Mouse (Mus musculus) kidney, postnatal 0 days (tissue): ENCODE results near the gene Gm5788. TPM values are rescaled to one million over a fixed set of nuclear protein-coding genes. Genes with fewer than 3 reads are reported as not detected.
"Not testable (repeated sequence)": the region's sequence is repeated elsewhere in the genome, so short reads cannot be mapped to it uniquely, and the experiment has no call there.

Experiments
- ATAC-seq: fragments of 200-750 bp; cut with Nextera tagmentation; replicated peaks from 2 replicates; pipeline ENCODE4 v1.8.0; 2017; ENCODE audit warnings: low read depth, moderate number of reproducible peaks, moderate TSS enrichment, moderate library complexity; ENCODE audit not compliant: low FRiP score
- DNase-seq: peaks from one replicate; pipeline ENCODE4 v3.0.0-alpha.2; 2016; ENCODE audit warnings: low spot score
- H3K27ac ChIP-seq: fragments of 300-500 bp; sonication (generic); 2 replicates; pipeline ENCODE4 v1.5.1; 2014; ENCODE audit warnings: mild to moderate bottlenecking
- H3K27me3 ChIP-seq: fragments of 300-500 bp; sonication (generic); 2 replicates; pipeline ENCODE4 v1.6.1; 2014; ENCODE audit warnings: low read length, mixed read lengths; ENCODE audit not compliant: insufficient read depth
- H3K36me3 ChIP-seq: fragments of 300-500 bp; sonication (generic); 2 replicates; pipeline ENCODE4 v1.6.1; 2014; ENCODE audit warnings: low read length, mixed read lengths; ENCODE audit not compliant: insufficient read depth
- H3K4me1 ChIP-seq: fragments of 300-500 bp; sonication (generic); replicated peaks from 2 replicates; pipeline ENCODE4 v1.6.1; 2014; ENCODE audit warnings: antibody characterized with exemption, low read length, mixed read lengths; ENCODE audit not compliant: insufficient read depth
- H3K4me2 ChIP-seq: fragments of 300-500 bp; sonication (generic); 2 replicates; pipeline ENCODE4 v1.6.1; 2014; ENCODE audit warnings: mild to moderate bottlenecking, low read length, moderate library complexity, mixed read lengths
- H3K4me3 ChIP-seq: fragments of 300-500 bp; sonication (generic); replicated peaks from 2 replicates; pipeline ENCODE4 v1.5.1; 2014; ENCODE audit warnings: low read depth, low read length
- H3K9ac ChIP-seq: fragments of 300-500 bp; sonication (generic); 2 replicates; pipeline ENCODE4 v1.6.1; 2014; ENCODE audit warnings: low read depth, low read length
- H3K9me3 ChIP-seq: fragments of 300-500 bp; sonication (generic); replicated peaks from 2 replicates; pipeline ENCODE4 v1.6.1; 2016; ENCODE audit warnings: low read length, inconsistent platforms, mixed read lengths
- CTCF ChIP-seq: IDR thresholded peaks from 2 replicates; pipeline ENCODE4 v1.5.1; 2016; ENCODE audit warnings: antibody characterized with exemption, low read depth, mild to moderate bottlenecking, moderate library complexity
- WGBS: fragments of 180-500 bp; shearing (Covaris S2); extraction: QIAGEN DNeasy Blood & Tissue Kit; methylation state at CpG from one replicate; pipeline ENCODE4 v1.1.7; 2014; 5-methylcytosine and 5-hydroxymethylcytosine counted together
- polyA plus RNA-seq: library from polyadenylated mRNA; unstranded; fragments of >200 nt; fragmentation: Nextera tagmentation; extraction: Ambion mirVana; gene quantifications from 2 replicates; pipeline ENCODE4 v1.2.1, GENCODE M21; 2015

Gm5788 gene
- polyA plus RNA-seq, 1 experiment from 2014 or later = not detected

DNA sequence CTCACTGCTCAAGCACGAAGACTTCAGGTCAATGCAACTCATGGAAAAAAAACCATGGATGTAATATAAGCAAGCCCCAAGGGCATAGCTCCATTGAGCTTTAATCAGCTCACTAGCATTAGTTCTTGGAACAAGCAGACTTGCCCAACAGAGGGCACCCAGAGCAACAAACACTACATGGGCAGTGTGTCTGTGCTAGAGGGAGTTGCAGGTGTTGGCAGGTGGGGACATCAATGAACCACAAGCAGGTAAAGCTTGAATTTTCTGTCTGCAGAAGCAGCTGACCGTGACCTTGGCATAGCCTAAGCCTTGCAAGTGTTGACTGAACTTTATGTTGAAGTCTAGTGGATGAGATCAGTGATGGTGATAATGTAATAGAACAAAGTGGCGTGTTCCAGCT, 19.8 kb upstream of the Gm5788 start:
- ATAC-seq = no peak; the same call in 1 of the 2 replicates
- no peak overlapping the region for H3K4me2 ChIP-seq
- no peak overlapping the region for H3K9ac ChIP-seq
- peak; percentile 18 for DNase-seq
- no peaks in the 10 kb centered on the region for H3K36me3 ChIP-seq
- no peaks in the 10 kb centered on the region for H3K9me3 ChIP-seq
- no peaks in the 10 kb centered on the region for H3K4me1 ChIP-seq
- 69% methylated on average over 3 of the region's 3 CpGs for WGBS
- H3K27ac ChIP-seq = no peak overlapping the region
- no peaks in the 10 kb centered on the region for H3K27me3 ChIP-seq
- peak; percentile 32; the same call in 1 of the 2 replicates for TF ChIP-seq CTCF
- H3K4me3 ChIP-seq = no peak overlapping the region

DNA sequence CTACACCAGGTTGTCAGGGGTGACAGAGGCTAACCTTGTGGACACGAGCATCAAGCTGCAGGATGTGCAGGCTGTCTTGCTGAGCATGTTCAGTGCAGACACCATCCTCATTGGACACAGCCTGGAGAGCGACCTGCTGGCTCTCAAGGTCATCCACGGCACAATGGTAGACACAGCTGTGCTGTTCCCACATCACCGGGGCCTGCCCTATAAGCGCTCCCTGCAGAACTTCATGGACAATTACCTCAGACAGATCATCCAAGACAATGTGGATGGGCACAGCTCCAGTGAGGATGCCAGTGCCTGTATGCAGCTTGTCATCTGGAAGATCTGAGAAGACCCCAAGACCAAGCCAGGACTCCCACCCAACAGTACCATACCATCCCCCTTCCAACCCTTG, 12.0 kb upstream of the Gm5788 start:
- not testable (repeated sequence) for H3K27me3 ChIP-seq, DNase-seq, H3K4me2 ChIP-seq, H3K4me1 ChIP-seq, H3K27ac ChIP-seq, H3K9me3 ChIP-seq, H3K9ac ChIP-seq, H3K4me3 ChIP-seq, H3K36me3 ChIP-seq
- 63% methylated on average over 5 of the region's 5 CpGs for WGBS
- 0 out of 2 replicates have a peak, but pooled peaks have one; percentile 59 for ATAC-seq

GRCm38 (mm10) chr12:87488683-87489082, 5.8 kb upstream of the Gm5788 start:
- H3K9ac ChIP-seq, H3K36me3 ChIP-seq, H3K4me1 ChIP-seq, DNase-seq, ATAC-seq, H3K4me3 ChIP-seq, H3K27ac ChIP-seq, H3K4me2 ChIP-seq, H3K27me3 ChIP-seq, H3K9me3 ChIP-seq: not testable (repeated sequence)
- WGBS = 60% methylated on average over 2 of the region's 2 CpGs

DNA sequence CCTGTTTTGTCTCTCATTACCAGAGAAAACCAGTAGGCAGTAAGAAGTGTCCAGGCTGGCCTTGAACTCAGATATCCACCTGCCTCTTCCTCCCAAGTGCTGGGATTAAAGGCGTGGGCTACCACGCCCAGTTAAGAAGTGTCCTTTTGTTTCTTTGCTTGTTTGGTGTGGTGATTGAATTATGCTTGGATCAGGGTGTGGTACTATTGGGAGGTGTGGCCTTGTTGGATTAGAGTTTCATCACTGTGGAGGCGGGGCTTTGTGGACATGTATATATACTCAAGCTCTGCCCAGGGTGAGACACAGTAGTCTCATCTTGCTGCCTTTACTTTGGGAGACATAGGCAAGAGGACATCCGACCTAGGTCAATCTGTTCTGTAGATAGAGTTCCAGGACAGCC, 19.5 kb downstream of the Gm5788 start, which contains the start of gene Gm8300:
Gene Gm8300, plus strand, starts transcription at position 301 of the 400 bp plus-strand sequence.
- H3K27me3 ChIP-seq, H3K4me3 ChIP-seq, H3K9me3 ChIP-seq, H3K4me1 ChIP-seq, DNase-seq, H3K4me2 ChIP-seq, H3K27ac ChIP-seq, H3K9ac ChIP-seq, ATAC-seq, H3K36me3 ChIP-seq: not testable (repeated sequence)
- 87% methylated on average over 4 of the region's 4 CpGs for WGBS

GRCm38 (mm10) chr12:87519616-87520015, 25.1 kb downstream of the Gm5788 start:
- DNase-seq, H3K27ac ChIP-seq: not testable (repeated sequence)
- 52% methylated on average over 3 of the region's 3 CpGs for WGBS

GRCm38 (mm10) chr12:87543927-87544326, 49.4 kb downstream of the Gm5788 start:
- no peak overlapping the region for H3K9ac ChIP-seq
- ATAC-seq = no peak
- TF ChIP-seq CTCF = no peak
- H3K27me3 ChIP-seq = no peaks in the 10 kb centered on the region
- H3K9me3 ChIP-seq = no peaks in the 10 kb centered on the region
- WGBS = 66% methylated on average over 3 of the region's 3 CpGs
- no peaks in the 10 kb centered on the region for H3K36me3 ChIP-seq
- DNase-seq = no peak
- no peak overlapping the region for H3K4me2 ChIP-seq
- no peak overlapping the region for H3K4me3 ChIP-seq
- no peak overlapping the region for H3K27ac ChIP-seq
- H3K4me1 ChIP-seq = no peaks in the 10 kb centered on the region

More at GRCm38 (mm10) chr12:87519616-87520015, 25.1 kb downstream of the Gm5788 start:
- H3K27me3 ChIP-seq, ATAC-seq, H3K4me3 ChIP-seq, H3K4me2 ChIP-seq, H3K36me3 ChIP-seq, H3K4me1 ChIP-seq, H3K9ac ChIP-seq, H3K9me3 ChIP-seq: not testable (repeated sequence)

Other genes with a start within 250 kb of the Gm5788 start
- gene Vipas39, start 228.5 kb upstream of the Gm5788 start, polyA plus RNA-seq = 38.1 and 44.1 TPM in 2 replicates
- 149 and 157 TPM in 2 replicates for gene Ahsa1, start 228.2 kb upstream of the Gm5788 start, polyA plus RNA-seq
- gene Ism2, start 195.0 kb upstream of the Gm5788 start, polyA plus RNA-seq = 0.39 and 0.46 TPM in 2 replicates
- gene Sptlc2, start 106.4 kb upstream of the Gm5788 start, polyA plus RNA-seq = 131 and 134 TPM in 2 replicates
- 289 and 348 TPM in 2 replicates for gene Slirp, start 50.8 kb upstream of the Gm5788 start, polyA plus RNA-seq
- 24.1 and 27.7 TPM in 2 replicates for gene Alkbh1, start 50.7 kb upstream of the Gm5788 start, polyA plus RNA-seq
- 130 and 132 TPM in 2 replicates for gene Snw1, start 22.4 kb upstream of the Gm5788 start, polyA plus RNA-seq
- not detected in 2 replicates for gene Gm8300, start 19.6 kb downstream of the Gm5788 start, polyA plus RNA-seq
- gene Oog1, start 108.0 kb downstream of the Gm5788 start, polyA plus RNA-seq = not detected in 2 replicates
- gene Gm4027, start 124.1 kb downstream of the Gm5788 start, polyA plus RNA-seq = not detected in 2 replicates
- gene Gm16381, start 149.9 kb downstream of the Gm5788 start, polyA plus RNA-seq = not detected in 2 replicates